Mouse (Mus musculus): Measurements from ENCODE around the gene Olfr532. TPM values are rescaled to one million over a fixed set of nuclear protein-coding genes. Genes with fewer than 3 reads are reported as not detected.

Gene Olfr532
- not detected in 2 replicates for polyA plus RNA-seq (2015; fragmentation: Nextera tagmentation; extraction: Ambion mirVana)

DNA sequence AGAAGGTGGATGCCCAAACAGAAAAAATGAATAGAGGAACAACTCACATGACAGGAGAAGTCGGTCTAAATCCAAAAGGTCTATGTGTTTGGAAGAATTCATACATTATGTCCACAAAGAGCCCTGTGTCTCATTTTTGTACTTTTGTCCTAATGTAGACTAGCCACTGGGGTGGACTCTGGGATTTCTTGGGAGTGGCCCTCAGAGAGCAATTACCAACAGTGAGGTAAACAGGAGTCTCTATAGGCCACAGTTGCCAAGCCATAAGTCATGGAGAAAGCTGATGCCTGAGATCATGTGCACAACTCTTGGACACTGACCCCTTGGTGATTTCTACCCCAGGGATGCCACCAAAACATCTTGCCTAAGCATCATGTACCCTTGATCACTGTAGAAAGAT, at the start of gene Olfr532:
Olfr532 (minus strand) TSS at position 101 of the 400 bp plus-strand sequence.

GRCm38 (mm10) chr7:140463070-140463469, 41.6 kb upstream of the Olfr532 start, which contains the start of gene Olfr533:
TSS of gene Olfr533 (plus strand) at chr7:140463370.

GRCm38 (mm10) chr7:140402818-140403217, 18.6 kb downstream of the Olfr532 start, which contains the start of gene Olfr531:
TSS of gene Olfr531 (minus strand) at chr7:140402918.

DNA sequence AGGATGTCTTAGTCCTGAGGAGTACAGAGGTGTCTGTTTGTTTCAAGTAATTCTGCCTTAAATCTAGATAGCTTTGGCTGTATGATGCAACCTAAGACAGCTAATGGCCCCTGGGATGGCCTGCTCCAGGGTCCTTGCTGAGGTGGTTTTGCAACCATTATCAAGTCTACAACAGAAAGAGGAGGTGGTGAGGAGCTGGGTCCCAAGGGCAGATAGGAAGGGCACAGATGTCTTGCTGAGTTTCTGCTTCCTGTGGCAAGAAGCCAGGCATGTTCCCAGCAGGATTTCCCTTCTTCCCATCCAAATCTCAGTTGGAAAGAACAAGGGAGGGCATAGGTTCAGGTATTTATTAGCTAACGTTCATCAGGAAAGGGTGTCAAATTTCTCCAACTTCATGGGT, 45.2 kb downstream of the Olfr532 start, which contains the start of gene Olfr530:
Olfr530 (minus strand) TSS at position 101 of the 400 bp plus-strand sequence.

Other genes with a start within 250 kb of the Olfr532 start
- gene Olfr523, start 248.4 kb downstream of the Olfr532 start, polyA plus RNA-seq (2015; fragmentation: Nextera tagmentation; extraction: Ambion mirVana), result not detected in 2 replicates
- gene Olfr524, start 215.7 kb downstream of the Olfr532 start, polyA plus RNA-seq (2015; fragmentation: Nextera tagmentation; extraction: Ambion mirVana), result not detected in 2 replicates
- gene Cd163l1, start 203.4 kb downstream of the Olfr532 start, polyA plus RNA-seq (2015; fragmentation: Nextera tagmentation; extraction: Ambion mirVana), result not detected in 2 replicates
- not detected in 2 replicates for gene 5830411N06Rik, start 174.4 kb downstream of the Olfr532 start, polyA plus RNA-seq (2015; fragmentation: Nextera tagmentation; extraction: Ambion mirVana)
- gene Olfr525, start 100.8 kb downstream of the Olfr532 start, polyA plus RNA-seq (2015; fragmentation: Nextera tagmentation; extraction: Ambion mirVana), result not detected in 2 replicates
- not detected in 2 replicates for gene Olfr527, start 87.6 kb downstream of the Olfr532 start, polyA plus RNA-seq (2015; fragmentation: Nextera tagmentation; extraction: Ambion mirVana)
- not detected in 2 replicates for gene Olfr60, start 60.0 kb downstream of the Olfr532 start, polyA plus RNA-seq (2015; fragmentation: Nextera tagmentation; extraction: Ambion mirVana)
- not detected in 2 replicates for gene Olfr530, start 45.3 kb downstream of the Olfr532 start, polyA plus RNA-seq (2015; fragmentation: Nextera tagmentation; extraction: Ambion mirVana)
- gene Olfr531, start 18.7 kb downstream of the Olfr532 start, polyA plus RNA-seq (2015; fragmentation: Nextera tagmentation; extraction: Ambion mirVana), result not detected in 2 replicates
- gene Olfr533, start 41.7 kb upstream of the Olfr532 start, polyA plus RNA-seq (2015; fragmentation: Nextera tagmentation; extraction: Ambion mirVana), result not detected in 2 replicates
- gene Olfr535, start 62.6 kb upstream of the Olfr532 start, polyA plus RNA-seq (2015; fragmentation: Nextera tagmentation; extraction: Ambion mirVana), result not detected in 2 replicates
- gene Olfr536, start 85.8 kb upstream of the Olfr532 start, polyA plus RNA-seq (2015; fragmentation: Nextera tagmentation; extraction: Ambion mirVana), result not detected in 2 replicates
- not detected in 2 replicates for gene Olfr538, start 146.2 kb upstream of the Olfr532 start, polyA plus RNA-seq (2015; fragmentation: Nextera tagmentation; extraction: Ambion mirVana)
- gene Olfr46, start 179.6 kb upstream of the Olfr532 start, polyA plus RNA-seq (2015; fragmentation: Nextera tagmentation; extraction: Ambion mirVana), result not detected in 2 replicates
- not detected in 2 replicates for gene Olfr61, start 207.3 kb upstream of the Olfr532 start, polyA plus RNA-seq (2015; fragmentation: Nextera tagmentation; extraction: Ambion mirVana)
- not detected in 2 replicates for gene Olfr53, start 224.8 kb upstream of the Olfr532 start, polyA plus RNA-seq (2015; fragmentation: Nextera tagmentation; extraction: Ambion mirVana)
- gene Olfr539, start 238.3 kb upstream of the Olfr532 start, polyA plus RNA-seq (2015; fragmentation: Nextera tagmentation; extraction: Ambion mirVana), result not detected in 2 replicates

Measured in skeletal muscle tissue, postnatal 0 days (tissue).